Mouse (Mus musculus) ES-CJ7 (cell line): ENCODE data around the gene Gucy1a1.
A peak's percentile ranks its signal among the peaks of the same experiment; 100 is the strongest.

Experiments
- DNase-seq: peaks from one replicate; pipeline ENCODE4 v3.0.0; 2011; ENCODE audit warnings: low read depth, low spot score

Gene Gucy1a1

GRCm38 (mm10) chr3:82074201-82074851 lies 71.3 kb downstream of the Gucy1a1 start, which contains the start of gene Gucy1b1:
Gene Gucy1b1, minus strand, starts transcription at chr3:82074689.
- peak; percentile 82 for DNase-seq

GRCm38 (mm10) chr3:82073741-82074181 lies 71.8 kb downstream of the Gucy1a1 start:
- DNase-seq, result peak; percentile 5

- no peak for DNase-seq
Observed at GRCm38 (mm10) chr3:82067830-82068229, 77.8 kb downstream of the Gucy1a1 start.

GRCm38 (mm10) chr3:82061402-82062180 lies 84.0 kb downstream of the Gucy1a1 start:
- DNase-seq, result peak; percentile 9

GRCm38 (mm10) chr3:82057201-82057600 lies 88.4 kb downstream of the Gucy1a1 start:
- no peak for DNase-seq

GRCm38 (mm10) chr3:82054283-82054974 lies 91.2 kb downstream of the Gucy1a1 start:
- no peak for DNase-seq

- DNase-seq, result no peak
Observed at GRCm38 (mm10) chr3:82052029-82052428, 93.6 kb downstream of the Gucy1a1 start.

GRCm38 (mm10) chr3:82051468-82051867 lies 94.1 kb downstream of the Gucy1a1 start:
- DNase-seq, result no peak

GRCm38 (mm10) chr3:82048681-82049080 lies 96.9 kb downstream of the Gucy1a1 start:
- no peak for DNase-seq

- no peak for DNase-seq
Observed at GRCm38 (mm10) chr3:82048078-82048477, 97.5 kb downstream of the Gucy1a1 start.

GRCm38 (mm10) chr3:82047100-82047753 lies 98.4 kb downstream of the Gucy1a1 start:
- peak; percentile 39 for DNase-seq

GRCm38 (mm10) chr3:82046087-82046486 lies 99.5 kb downstream of the Gucy1a1 start:
- DNase-seq, result no peak

- DNase-seq, result no peak
Observed at GRCm38 (mm10) chr3:82044902-82045301, 100.7 kb downstream of the Gucy1a1 start.

GRCm38 (mm10) chr3:82043676-82044075 lies 101.9 kb downstream of the Gucy1a1 start:
- no peak for DNase-seq
